Mouse (Mus musculus) embryonic fibroblast, embryonic 13.5 days (primary cell): ENCODE results near the gene Sfrp4. TPM values are rescaled to one million over a fixed set of nuclear protein-coding genes. Genes with fewer than 3 reads are reported as not detected.

Experiments used
- H3K27ac ChIP-seq: 2 replicates; pipeline ENCODE4 v1.5.1; 2012; ENCODE audit warnings: low read length, control low read depth, inconsistent platforms; ENCODE audit not compliant: insufficient read depth
- H3K4me1 ChIP-seq: 2 replicates; pipeline ENCODE4 v1.6.1; 2011; ENCODE audit warnings: low read length; ENCODE audit not compliant: control insufficient read depth, insufficient read depth
- H3K4me3 ChIP-seq: 2 replicates; pipeline ENCODE4 v1.5.1; 2011; ENCODE audit warnings: mild to moderate bottlenecking, control low read depth, low read length; ENCODE audit not compliant: insufficient read depth
- CTCF ChIP-seq: IDR thresholded peaks from 2 replicates; pipeline ENCODE4 v1.5.1; 2011; ENCODE audit warnings: mild to moderate bottlenecking, control low read depth, low read length, moderate library complexity, borderline replicate concordance; ENCODE audit not compliant: insufficient read depth
- POLR2A ChIP-seq: IDR thresholded peaks from 2 replicates; pipeline ENCODE4 v1.6.1; 2011; ENCODE audit warnings: low read depth, mild to moderate bottlenecking, control low read depth, low read length, moderate library complexity
- polyA plus RNA-seq: library from polyadenylated mRNA; stranded (reverse); fragments of >200 nt; gene quantifications from 2 replicates; pipeline ENCODE4 v1.2.4, GENCODE M21; 2011; ENCODE audit warnings: low read depth; ENCODE audit not compliant: missing spikeins, insufficient read length

Sfrp4 gene
- polyA plus RNA-seq, 1 experiment = 1.5 TPM

GRCm38 (mm10) chr13:19674601-19675000 is 51.7 kb downstream of the Sfrp4 start:
- H3K4me3 ChIP-seq = no peak overlapping the region
- TF ChIP-seq CTCF = no peak
- TF ChIP-seq POLR2A = no peak
- H3K27ac ChIP-seq = no peak overlapping the region
- no peaks in the 10 kb centered on the region for H3K4me1 ChIP-seq

Other genes with a start within 250 kb of the Sfrp4 start
- 90.8 and 92.8 TPM in 2 replicates for gene Stard3nl, start 227.3 kb upstream of the Sfrp4 start, polyA plus RNA-seq
- 38.9 and 47.2 TPM in 2 replicates for gene Epdr1, start 3.2 kb upstream of the Sfrp4 start, polyA plus RNA-seq
- gene Nme8, start 74.7 kb downstream of the Sfrp4 start, polyA plus RNA-seq = not detected in 2 replicates
- gene Gpr141, start 201.2 kb downstream of the Sfrp4 start, polyA plus RNA-seq = not detected in 2 replicates